25 mouse cellular contexts compared by ENCODE assay signal in the genomic region with DNA sequence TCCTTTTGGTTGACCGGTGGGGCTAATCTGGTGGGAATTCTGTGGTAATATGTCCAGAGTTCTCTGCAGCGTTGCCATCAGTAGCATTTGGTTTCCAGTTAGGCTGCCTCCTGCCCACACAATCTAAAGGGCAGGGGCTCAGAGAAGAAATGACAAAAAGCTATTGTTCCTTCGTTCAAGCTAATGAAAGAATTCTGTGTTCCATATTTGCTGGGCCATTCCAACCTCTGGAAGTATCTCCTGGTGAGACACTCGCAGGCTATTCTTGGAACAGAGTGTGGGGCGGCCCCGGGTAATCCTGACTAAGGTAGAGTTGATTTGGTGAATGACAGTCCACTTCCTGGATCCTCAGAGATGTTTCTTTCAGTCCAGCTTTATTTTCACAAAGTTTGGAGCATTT.
"Had no signal": no experiment of that assay in that cellular context is flagged by ENCODE, and none has a peak within 500 bp of the region (broad histone marks: within the 10 kb centered on the region; RNA-seq: fewer than 3 reads in every experiment).

No protein-coding gene starts in this region.

- ATAC-seq: hindbrain, postnatal 0 days; intestine, embryonic 16.5 days; liver, embryonic 12.5 days had no signal

- H3K4me1 ChIP-seq: heart, embryonic 10.5 days; heart, embryonic 12.5 days; limb, embryonic 13.5 days; limb, embryonic 15.5 days; liver, embryonic 12.5 days had no signal

- H3K36me3 ChIP-seq: heart, embryonic 10.5 days; heart, embryonic 12.5 days; kidney, embryonic 15.5 days; liver, embryonic 12.5 days had no signal

- DNase-seq: gastrocnemius, postnatal 14 days; gastrocnemius, postnatal 36 days; heart, adult 18-20 months; heart, postnatal 10 days; heart, postnatal 36 days; kidney, adult 11 months; kidney, adult 2 months; kidney, adult 9 months; kidney, postnatal 14 days; kidney, postnatal 36 days; layer of hippocampus, adult 9-11 months; layer of hippocampus, postnatal 36 days; left cerebral cortex, postnatal 4 days had no signal

- H3K27ac ChIP-seq: heart, embryonic 10.5 days; hindbrain, embryonic 13.5 days; hindbrain, embryonic 15.5 days; hindbrain, postnatal 0 days; kidney, embryonic 15.5 days; kidney, postnatal 0 days; limb, embryonic 13.5 days; limb, embryonic 15.5 days; liver, embryonic 12.5 days; liver, embryonic 14.5 days had no signal

- H3K4me3 ChIP-seq: heart, embryonic 10.5 days; heart, embryonic 12.5 days; hindbrain, embryonic 13.5 days; hindbrain, embryonic 15.5 days; kidney, embryonic 15.5 days; limb, embryonic 13.5 days; limb, embryonic 15.5 days; liver, embryonic 12.5 days had no signal

- H3K27me3 ChIP-seq: heart, embryonic 12.5 days; hindbrain, embryonic 13.5 days; hindbrain, embryonic 15.5 days; kidney, embryonic 15.5 days; limb, embryonic 13.5 days; limb, embryonic 15.5 days; liver, embryonic 12.5 days had no signal
